Mouse (Mus musculus) forebrain, postnatal 0 days (tissue): ENCODE data around the gene Nbas. TPM values are rescaled to one million over a fixed set of nuclear protein-coding genes. Genes with fewer than 3 reads are reported as not detected.

ENCODE experiments used
- ATAC-seq: fragments of 200-750 bp; cut with Nextera tagmentation; 2 replicates; pipeline ENCODE4 v1.8.0; 2017; ENCODE audit warnings: mild to moderate bottlenecking, moderate library complexity
- DNase-seq: peaks from one replicate; pipeline ENCODE4 v3.0.0-alpha.2; 2015
- H3K27ac ChIP-seq: fragments of 300-500 bp; sonication (generic); 2 replicates; pipeline ENCODE4 v1.5.1; 2014; ENCODE audit warnings: low read depth, mild to moderate bottlenecking, antibody characterized with exemption, low read length, moderate library complexity, mixed read lengths
- H3K27me3 ChIP-seq: fragments of 300-500 bp; sonication (generic); 2 replicates; pipeline ENCODE4 v1.6.1; 2014; ENCODE audit warnings: mild to moderate bottlenecking, low read length, mixed read lengths; ENCODE audit not compliant: insufficient read depth
- H3K36me3 ChIP-seq: fragments of 300-500 bp; sonication (generic); 2 replicates; pipeline ENCODE4 v1.6.1; 2014; ENCODE audit warnings: mild to moderate bottlenecking, moderate library complexity; ENCODE audit not compliant: insufficient read depth
- H3K4me1 ChIP-seq: fragments of 300-500 bp; sonication (generic); 2 replicates; pipeline ENCODE4 v1.6.1; 2014; ENCODE audit warnings: antibody characterized with exemption; ENCODE audit not compliant: insufficient read depth
- H3K4me2 ChIP-seq: fragments of 300-500 bp; sonication (generic); 2 replicates; pipeline ENCODE4 v1.6.1; 2014; ENCODE audit warnings: low read depth, mild to moderate bottlenecking, moderate library complexity
- H3K4me3 ChIP-seq: fragments of 300-500 bp; sonication (generic); 2 replicates; pipeline ENCODE4 v1.5.1; 2014; ENCODE audit warnings: low read depth, low read length, mixed read lengths
- H3K9ac ChIP-seq: fragments of 300-500 bp; sonication (generic); 2 replicates; pipeline ENCODE4 v1.6.1; 2014; ENCODE audit warnings: mild to moderate bottlenecking
- H3K9me3 ChIP-seq: fragments of 300-500 bp; sonication (generic); 2 replicates; pipeline ENCODE4 v1.6.1; 2016; ENCODE audit warnings: low read length
- CTCF ChIP-seq: sonication (generic); IDR thresholded peaks from 2 replicates; pipeline ENCODE4 v1.5.1; 2016; ENCODE audit warnings: antibody characterized with exemption, control low read depth, low read depth
- WGBS: fragments of 180-500 bp; shearing (Covaris S2); extraction: QIAGEN DNeasy Blood & Tissue Kit; methylation state at CpG from one replicate; pipeline ENCODE4 v1.1.7; 2014; 5-methylcytosine and 5-hydroxymethylcytosine counted together
- polyA plus RNA-seq: library from polyadenylated mRNA; unstranded; fragments of >200 nt; fragmentation: Nextera tagmentation; extraction: Ambion mirVana; gene quantifications from 2 replicates; pipeline ENCODE4 v1.2.1, GENCODE M21; 2015
- total RNA-seq: library from RNA; depleted of rRNA; stranded (reverse); fragments of >200 nt; gene quantifications from 2 replicates; pipeline ENCODE4 v1.2.3, GENCODE M21; 2014

The Nbas gene
- total and polyA plus RNA-seq, 2 experiments from 2014 or later: 9.8 to 32.2 TPM

DNA sequence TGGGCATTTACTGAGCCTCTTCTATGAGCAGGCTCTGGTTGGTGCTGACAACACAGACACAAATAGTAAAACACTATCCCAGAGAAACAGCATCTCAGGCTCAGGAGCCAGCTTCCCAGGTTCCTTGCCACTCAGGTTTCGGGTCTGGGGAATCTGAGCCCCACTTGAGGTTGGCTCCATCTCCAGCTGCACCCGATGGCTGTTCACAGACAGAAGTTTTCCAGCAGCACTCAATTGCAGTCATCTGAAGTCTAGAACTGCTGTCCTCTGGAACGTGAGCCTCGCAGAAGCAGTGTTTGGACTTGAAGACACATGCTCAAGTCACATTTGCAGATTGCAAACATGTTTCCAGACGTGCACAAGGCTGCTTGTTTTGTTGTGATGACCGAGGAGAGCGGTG, 297.5 kb downstream of the Nbas start:
- Histone ChIP-seq H3K4me3 (no peak overlapping the region), H3K27me3 (no peaks in the 10 kb centered on the region), H3K36me3 (no peaks in the 10 kb centered on the region), H3K27ac (no peak overlapping the region), H3K9me3 (no peaks in the 10 kb centered on the region), H3K4me1 (no peaks in the 10 kb centered on the region), H3K9ac (no peak overlapping the region), H3K4me2 (no peak overlapping the region)
- 86% methylated on average over 7 of the region's 7 CpGs for WGBS
- DNase-seq: no peak
- no peak for ATAC-seq
- no peak for TF ChIP-seq CTCF

DNA sequence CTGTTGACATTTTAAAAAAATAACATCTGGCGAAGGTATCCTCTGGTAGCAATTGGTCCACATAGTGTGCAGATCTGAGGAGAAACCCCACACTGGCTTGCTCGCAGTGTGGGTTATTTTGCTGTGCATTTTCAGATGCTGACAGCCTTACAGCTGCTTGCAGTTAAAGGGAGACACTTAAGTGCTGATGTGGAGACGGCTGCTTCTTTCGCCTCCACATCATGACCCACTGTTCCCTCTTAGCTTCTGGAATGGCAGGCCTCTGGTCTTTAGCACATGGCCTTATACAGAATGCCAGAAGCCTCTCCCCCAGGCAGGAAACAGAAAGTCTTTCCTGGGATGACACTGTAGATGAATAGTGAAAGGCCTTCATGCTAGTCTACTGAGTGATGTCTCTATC, 306.2 kb downstream of the Nbas start:
- no peak overlapping the region for H3K4me2 ChIP-seq
- H3K27ac ChIP-seq: no peak overlapping the region
- no peak for DNase-seq
- H3K4me3 ChIP-seq: no peak overlapping the region
- 94% methylated on average over 4 of the region's 4 CpGs for WGBS
- TF ChIP-seq CTCF: no peak
- no peak for ATAC-seq
- no peaks in the 10 kb centered on the region for H3K9me3 ChIP-seq
- H3K36me3 ChIP-seq: no peaks in the 10 kb centered on the region
- no peaks in the 10 kb centered on the region for H3K27me3 ChIP-seq
- H3K9ac ChIP-seq: no peak overlapping the region
- H3K4me1 ChIP-seq: no peaks in the 10 kb centered on the region

DNA sequence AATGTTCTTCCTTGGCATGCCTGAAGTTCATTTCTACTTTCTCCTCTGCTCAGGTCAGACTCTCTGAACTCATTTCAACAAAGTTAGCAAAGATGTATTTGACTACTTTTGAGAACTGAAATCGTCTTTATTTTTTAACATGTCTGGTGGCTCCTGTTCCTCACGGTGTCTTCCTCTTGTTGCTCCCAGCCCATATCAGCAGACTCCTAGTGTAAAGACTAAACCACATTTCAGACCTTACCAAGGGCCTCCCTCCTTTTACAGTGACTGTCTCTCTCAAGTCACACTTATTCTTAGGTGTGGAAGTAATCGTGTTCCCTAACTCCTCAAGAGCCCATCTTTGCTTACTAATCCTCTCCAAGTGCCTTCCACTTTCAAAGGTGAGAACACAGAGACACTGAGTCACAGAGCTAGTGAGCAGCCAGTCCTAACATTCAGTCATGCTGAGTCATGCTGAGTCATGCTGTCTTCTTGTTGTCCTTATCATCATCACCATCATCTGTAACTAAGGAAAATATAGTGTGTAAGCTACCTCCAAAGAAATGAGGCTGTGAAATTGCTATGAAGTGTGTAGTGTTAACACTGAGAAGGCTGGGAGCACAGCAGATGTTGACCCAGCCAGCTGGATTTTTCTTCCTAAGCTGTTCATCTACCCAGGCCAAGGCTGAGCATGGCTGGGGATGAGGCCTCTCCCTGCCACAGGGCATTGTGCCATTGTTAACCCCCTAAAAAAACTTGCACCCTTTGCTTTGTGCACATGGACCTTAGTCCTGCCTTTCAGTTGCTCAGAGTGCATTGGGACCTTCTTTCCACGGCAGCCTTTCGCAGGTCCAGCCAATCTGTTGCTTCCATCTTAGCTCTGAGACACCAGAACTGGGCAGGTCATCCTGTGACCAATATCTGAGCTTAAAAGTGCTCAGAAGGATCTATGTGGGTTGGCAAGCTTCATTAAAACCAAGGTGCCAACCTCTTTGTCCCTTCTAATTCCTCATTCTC, 307.0 kb downstream of the Nbas start:
- Histone ChIP-seq H3K27ac (no peak overlapping the region), H3K27me3 (no peaks in the 10 kb centered on the region), H3K4me1 (no peaks in the 10 kb centered on the region), H3K36me3 (no peaks in the 10 kb centered on the region), H3K9ac (no peak overlapping the region), H3K9me3 (no peaks in the 10 kb centered on the region), H3K4me3 (no peak overlapping the region), H3K4me2 (no peak overlapping the region)
- DNase-seq (no peak), ATAC-seq (no peak)
- WGBS: 92% methylated on average over 5 of the region's 5 CpGs
- no peak for TF ChIP-seq CTCF

DNA sequence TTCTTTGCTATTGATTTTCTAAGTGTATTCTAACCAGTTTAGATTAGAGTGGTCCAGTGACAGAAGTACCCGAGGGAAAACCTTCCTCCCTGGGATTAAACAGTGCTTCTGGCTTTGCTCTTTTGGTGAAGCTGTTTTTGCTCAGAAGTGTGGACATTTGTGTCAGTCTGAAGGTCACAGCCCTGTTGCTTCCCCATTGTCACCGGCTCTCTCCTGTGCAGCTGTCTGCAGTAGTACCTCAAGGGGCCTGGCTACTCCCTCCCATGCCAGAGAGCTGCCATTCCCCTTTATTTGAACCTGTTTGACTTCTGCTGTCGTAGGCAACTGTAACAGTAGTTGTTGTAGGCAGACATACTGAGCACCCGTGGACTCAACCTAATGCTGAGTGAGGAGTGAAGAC, 307.8 kb downstream of the Nbas start:
- Histone ChIP-seq H3K4me2 (no peak overlapping the region), H3K36me3 (no peaks in the 10 kb centered on the region), H3K4me3 (no peak overlapping the region), H3K9me3 (no peaks in the 10 kb centered on the region), H3K27ac (no peak overlapping the region), H3K9ac (no peak overlapping the region), H3K27me3 (no peaks in the 10 kb centered on the region), H3K4me1 (no peaks in the 10 kb centered on the region)
- DNase-seq (no peak), ATAC-seq (no peak)
- WGBS: 72% methylated on average over 4 of the region's 4 CpGs
- TF ChIP-seq CTCF: no peak

DNA sequence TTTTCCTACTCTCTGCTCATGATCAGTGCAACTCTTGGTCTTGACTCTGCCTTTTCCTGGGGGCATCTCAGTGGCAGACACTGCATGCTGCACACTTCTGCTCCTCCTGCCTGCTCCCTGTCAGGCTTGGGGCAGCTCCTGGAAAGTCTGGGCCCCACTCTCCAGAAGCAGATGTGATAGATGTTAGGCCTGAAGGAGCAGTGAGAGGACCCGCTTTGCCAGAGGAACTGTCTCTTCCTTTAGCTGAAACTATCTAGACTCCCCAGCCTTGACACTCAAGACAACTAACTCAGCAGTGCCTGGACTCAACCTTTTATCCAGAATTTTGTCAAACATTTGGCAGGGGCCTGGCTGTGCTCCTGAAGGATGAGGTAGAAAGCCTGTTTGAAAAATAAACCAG, 311.9 kb downstream of the Nbas start:
- TF ChIP-seq CTCF: no peak
- Histone ChIP-seq H3K27me3 (no peaks in the 10 kb centered on the region), H3K36me3 (peaks cover 4% of the 10 kb centered on the region; the same call in 1 of the 2 replicates), H3K4me2 (no peak overlapping the region), H3K9me3 (no peaks in the 10 kb centered on the region), H3K9ac (no peak overlapping the region), H3K4me3 (no peak overlapping the region), H3K27ac (no peak overlapping the region), H3K4me1 (no peaks in the 10 kb centered on the region)
- 96% methylated on average over 1 of the region's 1 CpGs for WGBS
- DNase-seq: no peak
- ATAC-seq: no peak

DNA sequence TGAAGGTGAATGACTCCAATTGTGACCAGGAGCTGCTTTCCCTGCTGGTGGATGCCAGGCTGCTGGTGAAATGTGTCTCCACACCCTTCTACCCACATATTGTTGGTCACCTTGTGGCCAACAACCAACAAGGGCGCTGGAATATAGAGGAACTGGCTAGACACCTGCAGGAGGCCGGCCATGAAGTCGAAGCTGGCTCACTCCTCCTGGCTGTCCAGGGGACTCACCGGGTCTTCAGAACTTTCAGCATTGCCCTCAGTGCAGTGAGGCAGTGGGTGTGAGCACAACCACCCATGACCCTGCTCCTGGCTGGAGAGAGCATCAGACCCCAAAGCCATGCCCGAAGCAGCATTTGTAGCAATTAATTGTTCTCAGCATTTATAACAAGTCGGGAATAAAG, 314.5 kb downstream of the Nbas start:
- Histone ChIP-seq H3K9me3 (no peaks in the 10 kb centered on the region), H3K4me2 (no peak overlapping the region), H3K27ac (no peak overlapping the region), H3K4me3 (no peak overlapping the region), H3K4me1 (no peaks in the 10 kb centered on the region), H3K9ac (no peak overlapping the region), H3K27me3 (no peaks in the 10 kb centered on the region), H3K36me3 (peaks cover 4% of the 10 kb centered on the region; the same call in 1 of the 2 replicates)
- 98% methylated on average over 6 of the region's 6 CpGs for WGBS
- ATAC-seq: no peak
- no peak for TF ChIP-seq CTCF
- no peak for DNase-seq

DNA sequence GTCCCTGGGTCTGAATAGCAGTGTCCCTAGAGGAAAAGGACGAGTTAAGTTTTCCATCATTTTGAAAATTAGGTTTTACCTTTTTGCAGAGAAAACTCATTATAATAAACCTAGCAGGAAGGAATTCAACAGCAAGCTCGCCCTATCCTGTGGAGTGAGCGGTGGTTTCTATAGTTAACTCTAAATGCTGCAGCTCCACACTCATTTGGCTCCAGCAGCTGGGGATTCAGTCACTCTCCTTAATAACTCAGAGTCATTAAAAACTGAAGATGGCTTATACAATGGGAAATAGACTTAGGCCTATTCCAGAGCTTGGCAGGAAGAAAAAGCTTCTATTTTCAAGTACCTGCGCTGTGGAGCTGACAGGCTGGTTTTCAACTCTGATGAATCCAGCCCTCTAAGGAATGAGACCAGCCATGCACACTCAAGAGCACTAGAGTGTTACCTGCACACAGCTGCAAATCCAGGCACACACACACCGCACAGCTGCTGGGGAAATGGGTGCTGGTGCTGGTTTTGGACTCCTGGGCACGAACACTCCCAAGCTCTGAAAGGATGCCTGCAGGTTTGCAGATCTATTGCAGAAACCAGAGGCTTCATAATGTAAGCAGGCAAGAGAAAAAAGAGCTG, 316.7 kb downstream of the Nbas start:
- DNase-seq (no peak), ATAC-seq (peak; percentile 51; the same call in 1 of the 2 replicates)
- no peak for TF ChIP-seq CTCF
- no peak overlapping the region for H3K27ac ChIP-seq
- H3K9ac ChIP-seq: no peak overlapping the region
- no peaks in the 10 kb centered on the region for H3K4me1 ChIP-seq
- 73% methylated on average over 6 of the region's 6 CpGs for WGBS
- H3K36me3 ChIP-seq: peaks cover 4% of the 10 kb centered on the region; the same call in 1 of the 2 replicates
- no peaks in the 10 kb centered on the region for H3K9me3 ChIP-seq
- H3K27me3 ChIP-seq: no peaks in the 10 kb centered on the region
- H3K4me2 ChIP-seq: no peak overlapping the region
- no peak overlapping the region for H3K4me3 ChIP-seq
